Mouse (Mus musculus) bone marrow macrophage, adult 2 months (primary cell): Measurements from ENCODE around the gene 1700016K19Rik.

ENCODE experiments used
- CTCF ChIP-seq: IDR thresholded peaks from 2 replicates; pipeline ENCODE4 v1.5.1; 2012; ENCODE audit warnings: low read depth, mild to moderate bottlenecking, low read length, moderate library complexity
- POLR2A ChIP-seq: IDR thresholded peaks from 2 replicates; pipeline ENCODE4 v1.6.1; 2012; ENCODE audit warnings: mild to moderate bottlenecking, low read depth, low read length, borderline replicate concordance

GRCm38 (mm10) chr11:75966401-75967372 is 33.0 kb upstream of the 1700016K19Rik start:
- TF ChIP-seq CTCF = peak; percentile 79
- TF ChIP-seq POLR2A = no peak
